Mouse (Mus musculus): ENCODE results near the gene Psg27.
A peak's percentile ranks its signal among the peaks of the same experiment; 100 is the strongest.

DNA sequence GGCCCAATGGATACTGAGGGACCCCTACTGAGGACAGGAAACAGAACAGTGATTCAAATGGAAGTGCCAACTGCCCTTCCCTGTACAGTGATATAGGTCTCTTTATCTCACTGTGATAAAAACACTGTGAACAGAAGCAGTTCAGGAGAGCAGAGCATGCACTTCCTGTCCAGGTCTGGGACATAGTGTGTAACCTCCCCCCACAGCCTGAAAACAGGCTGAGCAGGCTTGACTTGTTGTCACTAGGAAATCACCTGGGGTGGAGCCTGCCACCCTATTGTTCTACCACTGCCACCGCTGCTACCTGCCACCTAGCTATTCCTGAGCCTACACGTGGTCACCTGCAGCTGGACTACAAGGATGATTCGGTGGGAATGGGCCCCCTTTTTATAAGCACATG lies 33.7 kb downstream of the Psg27 start:
- TF ChIP-seq CTCF (IDR thresholded peaks at IDR 0.05; ENCODE audit: low read depth, low read length), result no peak
- no peak for TF ChIP-seq POLR2A (IDR thresholded peaks at IDR 0.05; ENCODE audit: insufficient read depth, low read length)
- peak; percentile 84 for TF ChIP-seq EP300 (IDR thresholded peaks at IDR 0.05; ENCODE audit: insufficient read depth, low read depth, low read length)

Measured in ES-Bruce4 (cell line).